Mouse (Mus musculus): ENCODE results near the gene Eloa.
A peak's percentile ranks its signal among the peaks of the same experiment; 100 is the strongest.

Gene Eloa

DNA sequence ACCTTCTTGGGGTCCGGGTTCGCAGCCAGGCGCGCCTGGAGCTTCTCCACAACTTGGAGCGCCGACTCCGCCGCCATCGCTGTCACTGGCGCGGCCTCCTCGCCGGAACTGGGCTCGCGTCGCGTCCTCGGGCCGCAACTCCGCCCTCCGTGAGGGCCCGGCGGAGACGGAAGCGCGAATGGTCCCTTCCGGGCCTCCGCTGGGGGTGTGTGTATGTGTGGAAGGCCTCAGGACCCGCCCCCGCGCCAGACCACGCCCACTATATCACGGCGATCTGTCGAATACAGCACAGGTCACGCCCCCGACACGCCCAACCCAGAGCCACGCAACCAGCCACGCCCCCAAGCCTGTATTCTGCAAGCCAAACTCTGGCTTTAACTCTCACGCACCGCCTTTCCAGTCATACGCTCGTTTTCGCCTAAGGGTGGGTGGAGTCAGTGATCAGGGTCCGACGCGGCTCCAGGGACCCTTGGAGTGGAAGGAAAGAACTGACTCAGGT, at the start of gene Eloa:
Eloa (minus strand) TSS at position 215 of the 499 bp plus-strand sequence.
- peak; percentile 100 for DNase-seq (ENCODE audit: low read depth, low spot score)

DNA sequence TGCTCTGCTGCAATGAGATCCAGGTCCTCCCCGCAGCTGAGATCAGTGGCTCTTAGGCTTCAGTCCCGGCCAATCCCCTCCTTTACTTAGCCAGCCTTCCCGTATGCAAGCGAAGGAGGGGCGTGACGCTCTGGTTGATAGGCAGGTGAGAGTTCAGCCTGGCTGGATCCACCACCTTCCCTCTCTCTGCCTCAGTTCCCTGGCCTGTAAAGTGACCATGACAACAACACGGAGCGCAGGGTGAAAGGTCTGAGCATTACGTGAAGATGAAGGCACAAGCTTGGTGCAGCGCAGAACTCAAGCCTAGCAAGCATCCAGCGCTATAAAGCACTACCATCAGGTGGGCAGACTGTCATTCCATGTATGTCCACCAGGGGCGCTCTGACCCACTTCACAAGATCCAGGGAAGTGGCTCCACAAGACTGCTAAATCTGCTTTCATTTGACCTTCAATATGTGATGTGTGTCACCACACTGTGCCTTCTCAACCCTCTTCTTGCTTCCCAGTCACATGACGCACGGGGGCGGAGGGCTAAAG, 49.7 kb upstream of the Eloa start:
- DNase-seq (ENCODE audit: low read depth, low spot score), result peak; percentile 90

DNA sequence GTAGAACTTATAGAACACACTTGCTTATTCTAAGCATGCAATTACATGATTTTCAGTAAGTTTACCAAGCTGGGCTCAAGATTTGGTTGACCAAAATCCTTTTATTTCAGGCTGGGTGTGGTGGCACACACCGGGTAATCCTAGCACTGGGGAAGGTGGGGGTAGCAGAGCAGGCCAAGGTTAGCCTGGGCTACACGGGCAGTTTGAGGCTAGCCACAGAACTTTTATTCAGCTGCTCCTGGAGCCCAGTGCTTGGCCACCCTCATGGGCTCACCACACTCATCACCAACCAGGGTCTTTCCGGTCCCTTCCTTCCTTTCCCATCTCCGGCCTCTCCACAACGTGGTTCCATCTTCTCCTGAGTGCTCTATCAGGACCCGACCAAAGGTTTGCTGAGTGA, 49.0 kb upstream of the Eloa start:
- no peak for DNase-seq (ENCODE audit: low read depth, low spot score)

DNA sequence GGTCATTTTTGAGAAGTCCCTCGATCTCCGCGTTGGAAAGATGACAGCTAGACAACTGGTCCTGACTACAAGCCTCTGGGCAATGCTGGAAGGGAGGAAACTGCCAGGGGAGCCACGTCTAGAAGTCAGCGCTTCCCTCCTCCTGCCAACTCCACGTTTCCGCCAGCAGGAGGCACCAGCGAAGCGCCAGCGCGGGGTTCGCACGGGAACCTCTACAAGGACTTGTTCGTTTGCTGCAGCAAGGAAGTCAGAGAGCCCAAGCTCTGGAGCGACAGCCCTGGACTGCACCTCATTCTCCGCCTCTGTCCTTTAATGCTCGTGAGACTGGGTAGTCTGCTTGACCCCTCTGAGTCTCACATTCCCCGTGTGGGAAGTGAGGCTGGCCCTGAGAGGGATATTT, 48.4 kb upstream of the Eloa start:
- DNase-seq (ENCODE audit: low read depth, low spot score), result peak; percentile 81

DNA sequence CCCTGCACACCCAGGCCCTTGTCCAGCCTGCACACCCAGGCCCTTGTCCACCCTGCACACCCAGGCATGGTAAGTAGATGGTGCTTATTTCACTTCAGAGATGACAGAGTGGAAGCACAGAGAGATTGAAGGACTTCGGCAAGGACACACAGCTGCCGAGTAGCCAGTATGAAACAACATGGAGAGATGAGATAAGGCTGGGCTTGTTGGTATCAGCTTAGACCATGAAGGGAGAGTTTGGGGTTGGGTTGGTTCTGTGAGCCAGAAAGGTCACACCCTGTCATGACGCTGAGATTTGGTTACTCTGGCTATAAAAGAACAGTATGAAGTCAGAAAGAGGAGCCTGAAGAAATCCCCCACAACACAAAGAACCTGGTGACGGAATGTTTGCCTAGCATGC, 47.8 kb upstream of the Eloa start:
- no peak for DNase-seq (ENCODE audit: low read depth, low spot score)

DNA sequence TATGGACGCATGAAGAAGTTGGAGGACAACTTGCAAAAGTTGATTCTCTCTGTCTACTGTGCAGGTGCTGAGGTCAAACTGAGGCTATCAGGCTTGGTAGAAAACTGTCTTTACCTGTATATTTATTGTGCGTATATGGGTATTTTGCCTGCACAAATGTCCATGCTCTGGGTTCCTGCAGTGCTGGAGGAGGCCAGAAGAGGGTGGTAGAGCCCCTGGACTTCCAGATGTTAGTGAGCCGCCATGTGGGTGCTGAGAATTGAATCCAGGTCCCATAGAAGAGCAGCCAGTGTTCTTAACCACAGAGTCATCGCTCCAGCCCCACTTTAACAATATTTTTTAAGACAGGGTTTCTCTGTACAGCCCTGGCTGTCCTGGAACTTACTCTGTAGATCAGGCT, 41.6 kb upstream of the Eloa start:
- DNase-seq (ENCODE audit: low read depth, low spot score), result peak; percentile 52

DNA sequence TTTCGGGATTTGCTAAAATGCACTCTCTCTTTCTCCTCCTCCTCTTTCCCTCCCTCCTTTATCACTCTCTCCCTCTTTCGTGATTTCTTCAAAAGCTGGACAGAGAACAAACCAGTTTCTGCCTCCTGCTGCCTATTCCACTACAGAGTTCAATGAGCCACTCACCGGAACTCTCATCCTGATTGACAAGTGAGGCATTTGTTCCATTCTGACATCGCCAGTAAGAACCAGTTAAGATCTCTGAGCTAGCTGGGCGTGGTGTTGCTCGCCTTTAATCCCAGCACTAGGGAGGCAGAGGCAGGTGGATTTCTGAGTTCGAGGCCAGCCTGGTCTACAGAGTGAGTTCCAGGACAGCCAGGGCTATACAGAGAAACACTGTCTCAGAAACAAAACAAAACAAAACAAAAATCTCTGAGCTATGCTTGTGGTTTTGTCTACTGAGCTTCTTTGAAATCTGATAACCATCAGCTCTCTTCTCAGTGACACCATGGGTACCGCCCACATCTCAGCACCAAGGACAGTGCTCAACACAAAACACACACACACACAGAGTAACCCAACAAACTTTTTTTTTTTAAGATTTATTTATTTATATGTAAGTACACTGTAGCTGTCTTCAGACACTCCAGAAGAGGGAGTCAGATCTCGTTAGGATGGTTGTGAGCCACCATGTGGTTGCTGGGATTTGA, 38.4 kb upstream of the Eloa start:
- DNase-seq (ENCODE audit: low read depth, low spot score), result peak; percentile 60

DNA sequence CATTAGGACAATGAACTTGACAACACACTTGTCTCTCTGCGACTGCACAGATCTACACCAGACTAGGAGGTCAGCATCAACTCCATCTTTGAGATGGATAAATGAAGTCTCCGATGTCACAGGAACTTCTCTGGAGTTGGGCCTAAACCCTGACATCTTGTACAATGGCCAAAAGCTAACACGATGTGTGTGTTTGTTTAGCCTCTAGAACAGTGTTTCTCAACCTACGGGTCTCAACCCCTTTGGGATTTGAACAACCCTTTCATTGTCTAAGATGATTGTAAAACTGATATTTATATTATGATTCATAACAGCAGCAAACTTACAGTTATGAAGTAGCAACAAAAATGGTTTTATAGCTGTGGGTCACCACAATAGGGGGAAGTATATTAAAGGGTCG, 36.4 kb upstream of the Eloa start:
- no peak for DNase-seq (ENCODE audit: low read depth, low spot score)

DNA sequence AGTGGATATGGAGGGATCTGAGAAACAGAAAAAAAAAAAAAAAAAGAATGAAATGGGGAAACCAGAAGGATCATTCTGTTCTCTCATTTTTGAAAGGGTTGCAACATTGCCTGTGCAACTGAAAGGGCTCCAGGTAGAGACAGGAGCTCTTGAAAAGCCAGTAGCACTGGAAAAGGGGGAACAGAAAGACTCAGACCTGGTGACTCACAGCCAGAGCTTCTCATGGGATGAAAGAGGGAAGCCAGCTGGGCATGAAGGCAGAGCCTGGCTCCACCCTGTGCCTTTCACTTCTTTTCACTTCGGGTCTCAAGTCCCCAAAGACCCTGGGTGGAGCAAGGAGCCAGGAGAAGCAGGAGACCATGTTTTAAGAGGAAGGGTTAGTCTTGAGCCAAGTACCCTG, 34.5 kb upstream of the Eloa start:
- no peak for DNase-seq (ENCODE audit: low read depth, low spot score)

DNA sequence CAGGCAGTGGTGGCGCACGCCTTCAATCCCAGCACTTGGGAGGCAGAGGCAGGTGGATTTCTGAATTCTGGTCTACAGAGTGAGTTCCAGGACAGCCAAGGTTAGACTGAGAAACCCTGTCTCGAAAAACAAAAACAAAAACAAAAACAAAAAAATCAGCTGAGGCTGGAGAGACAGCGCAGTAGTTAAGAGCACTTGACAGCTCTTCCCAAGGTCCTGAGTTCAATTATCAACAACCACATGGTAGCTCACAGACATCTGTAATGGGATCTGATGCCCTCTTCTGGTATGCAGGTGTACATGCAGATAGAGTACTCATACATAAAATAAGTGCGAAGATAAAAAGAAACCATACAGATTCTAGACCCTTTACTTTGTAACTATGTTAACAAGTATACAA, 32.3 kb upstream of the Eloa start:
- peak; percentile 66 for DNase-seq (ENCODE audit: low read depth, low spot score)

DNA sequence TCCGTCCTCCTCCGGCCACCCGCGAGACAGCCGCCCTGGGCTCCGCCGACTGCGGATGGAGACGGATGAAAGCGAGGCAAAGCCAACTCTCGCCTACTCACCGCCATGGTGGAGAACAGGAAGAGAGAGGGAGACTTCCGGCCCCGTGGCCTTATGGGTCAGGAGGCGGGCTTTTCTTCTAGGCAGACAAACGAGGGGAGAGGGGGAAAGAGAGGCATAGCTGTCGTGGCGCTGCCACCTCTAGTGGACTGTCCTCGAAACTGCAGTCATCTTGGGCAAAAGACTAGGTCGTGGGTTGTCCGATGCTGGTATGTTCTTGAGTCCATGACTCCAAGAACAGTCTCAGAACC, 31.7 kb upstream of the Eloa start, which contains the start of gene Rpl11:
Rpl11 (minus strand) TSS at position 182 of the 350 bp plus-strand sequence.
- DNase-seq (ENCODE audit: low read depth, low spot score), result peak; percentile 97

DNA sequence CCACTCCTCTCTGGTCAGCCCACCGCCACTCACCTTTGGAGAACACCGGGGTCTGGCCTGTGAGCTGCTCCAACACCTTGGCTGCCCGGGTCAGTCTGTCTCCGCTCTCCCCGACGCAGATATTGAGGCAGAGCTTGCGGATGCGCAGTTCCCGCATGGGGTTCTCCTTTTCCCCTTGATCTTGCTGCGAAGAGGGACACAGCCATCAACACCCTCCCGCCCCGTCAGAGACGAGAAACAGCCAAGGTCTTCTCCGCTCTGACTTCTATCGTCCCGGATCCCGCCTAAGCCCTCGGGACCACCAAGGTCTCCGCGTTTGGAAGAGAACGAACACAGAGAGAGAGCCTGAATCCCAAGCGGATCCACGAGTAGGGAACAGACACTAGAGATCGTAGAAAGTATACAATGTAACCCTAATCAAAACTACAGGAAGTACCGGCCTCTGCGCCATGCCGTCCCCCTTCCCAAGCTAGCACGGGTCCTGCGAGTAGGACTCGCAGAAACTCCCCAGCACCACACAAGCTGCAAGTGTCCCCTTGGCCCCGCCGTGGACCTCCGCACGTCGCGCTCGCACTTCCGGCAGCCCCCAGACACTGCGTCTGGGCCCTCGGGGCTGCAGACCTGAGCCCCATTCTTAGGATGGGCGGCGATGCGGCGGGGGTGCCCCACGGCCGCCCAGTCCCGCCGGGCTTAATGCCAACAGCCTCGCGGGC, 31.1 kb upstream of the Eloa start:
- no peak for DNase-seq (ENCODE audit: low read depth, low spot score)

DNA sequence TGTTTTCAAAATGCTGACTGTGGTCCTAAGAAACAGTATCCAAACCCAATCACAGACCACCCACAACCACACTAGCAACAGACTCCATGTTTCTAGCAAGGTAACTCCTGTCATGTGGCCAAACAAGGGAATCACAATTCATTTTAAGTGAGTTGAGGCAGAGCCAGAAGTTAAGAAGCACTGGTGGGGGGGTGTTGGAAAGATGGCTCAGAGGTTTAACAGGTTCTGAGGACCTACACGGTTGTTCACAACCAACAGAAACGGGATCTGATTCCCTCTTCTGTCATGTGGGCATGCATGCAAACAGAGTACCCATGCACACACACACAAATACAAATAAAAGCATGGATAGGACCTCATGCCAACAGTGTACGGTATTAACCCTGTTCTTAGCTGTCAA, 30.5 kb upstream of the Eloa start:
- DNase-seq (ENCODE audit: low read depth, low spot score), result peak; percentile 34

DNA sequence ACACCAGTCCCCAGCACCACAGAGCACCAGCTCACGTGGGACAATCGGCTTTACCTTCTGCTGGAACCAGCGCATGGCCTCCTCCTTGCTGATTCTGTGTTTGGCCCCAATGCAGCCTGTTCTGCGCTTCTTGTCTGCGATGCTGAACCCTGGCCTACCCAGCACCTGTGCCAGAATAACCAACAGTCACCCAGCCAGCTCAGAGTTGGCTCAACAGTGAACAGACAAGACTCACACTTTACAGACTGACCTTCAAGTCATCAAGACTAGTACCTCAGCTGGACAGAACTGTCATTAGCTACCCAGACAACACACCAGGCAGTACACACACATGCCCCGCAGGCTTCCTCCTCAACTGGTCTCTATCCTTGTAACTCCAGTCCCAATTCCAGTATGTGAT, 28.7 kb upstream of the Eloa start:
- DNase-seq (ENCODE audit: low read depth, low spot score), result no peak

DNA sequence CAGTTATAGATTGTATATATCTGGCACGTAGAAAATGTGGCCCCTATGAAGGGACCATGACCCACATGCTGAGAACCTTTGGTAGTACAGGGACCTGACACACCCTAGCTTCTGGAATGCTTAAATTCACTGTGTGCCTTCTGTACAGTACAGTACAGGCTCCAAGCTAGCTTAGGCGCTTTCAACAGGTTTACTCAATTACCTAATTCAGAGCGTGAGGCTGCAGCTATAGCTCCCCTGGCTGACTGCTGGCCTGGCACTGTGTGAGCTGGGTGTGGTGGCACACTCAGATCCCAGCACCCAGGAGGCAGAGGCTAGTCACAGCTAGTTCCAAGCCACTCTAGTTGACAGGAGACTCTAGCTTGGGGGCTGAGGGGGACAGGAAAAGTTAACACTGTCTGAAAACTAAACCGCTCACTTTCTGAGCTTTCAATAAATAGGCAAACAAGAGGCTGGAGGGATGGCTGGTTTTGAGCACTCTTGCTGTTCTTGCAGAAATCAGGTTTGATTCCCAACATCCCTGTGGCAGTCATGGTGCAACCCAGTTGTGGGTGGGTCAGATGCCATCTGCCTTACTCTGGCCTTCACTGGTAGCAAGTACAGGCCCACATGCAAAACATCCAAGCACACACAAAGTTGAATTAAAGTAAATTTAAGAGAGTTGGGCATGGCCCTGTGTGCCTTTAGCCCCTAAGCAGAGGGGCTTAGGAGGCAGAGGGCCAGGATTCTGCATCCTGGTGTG, 26.9 kb upstream of the Eloa start:
- DNase-seq (ENCODE audit: low read depth, low spot score), result peak; percentile 81

DNA sequence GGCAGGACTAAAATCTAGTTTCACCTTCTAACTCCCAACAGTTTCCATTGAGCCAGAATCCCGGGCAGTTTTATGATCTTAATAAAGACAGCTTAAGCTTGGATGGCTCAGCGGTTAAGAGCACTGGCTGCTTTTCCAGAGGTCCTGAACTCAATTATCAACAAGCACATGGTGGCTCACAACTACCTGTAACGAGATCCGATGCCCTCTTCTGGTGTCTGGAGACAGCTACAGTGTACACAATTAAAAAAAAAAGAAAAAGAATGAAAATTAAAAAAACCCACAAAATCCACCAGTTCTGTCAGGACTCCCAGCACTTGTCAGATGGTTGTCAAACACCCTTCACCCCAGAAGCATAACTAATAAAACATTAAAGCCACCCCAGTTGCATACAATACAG, 26.1 kb upstream of the Eloa start:
- DNase-seq (ENCODE audit: low read depth, low spot score), result peak; percentile 30

DNA sequence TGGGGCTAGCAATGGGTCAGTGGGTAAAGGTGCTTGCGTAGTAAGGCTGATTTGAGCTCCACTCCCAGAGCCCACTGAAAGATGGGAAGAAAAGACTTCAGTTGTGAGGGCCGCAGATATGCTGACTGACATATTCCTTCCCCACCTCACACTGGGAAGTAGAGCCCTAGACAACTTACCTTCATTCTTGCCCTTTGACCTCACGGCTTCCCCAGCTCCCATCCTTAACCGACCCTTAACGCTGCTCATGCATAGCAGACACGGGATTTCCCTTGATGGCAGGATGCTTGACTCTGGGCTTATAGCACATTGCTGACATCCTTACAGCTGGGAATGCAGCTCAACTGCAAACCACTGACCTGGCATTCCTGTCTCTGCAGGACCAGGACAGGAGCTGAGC, 25.3 kb upstream of the Eloa start:
- no peak for DNase-seq (ENCODE audit: low read depth, low spot score)

DNA sequence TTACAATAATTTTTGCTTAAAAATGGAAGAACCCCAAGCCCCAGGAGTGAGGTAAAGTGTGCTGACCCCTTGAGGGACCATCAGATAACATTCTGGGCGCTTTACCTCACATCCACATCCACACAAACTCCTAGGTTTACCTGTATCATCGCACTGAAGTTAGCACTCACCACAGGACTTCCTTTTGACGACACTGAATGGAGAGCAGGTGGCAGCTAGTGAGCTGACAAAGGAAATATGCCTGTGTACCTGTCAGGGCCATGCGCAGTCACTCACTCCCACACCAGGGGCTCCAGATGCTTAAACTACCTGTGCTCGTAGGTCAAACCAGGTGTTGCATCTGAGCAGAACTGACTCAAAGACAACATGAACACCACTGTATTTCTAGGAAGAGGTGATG, 23.5 kb upstream of the Eloa start:
- no peak for DNase-seq (ENCODE audit: low read depth, low spot score)

DNA sequence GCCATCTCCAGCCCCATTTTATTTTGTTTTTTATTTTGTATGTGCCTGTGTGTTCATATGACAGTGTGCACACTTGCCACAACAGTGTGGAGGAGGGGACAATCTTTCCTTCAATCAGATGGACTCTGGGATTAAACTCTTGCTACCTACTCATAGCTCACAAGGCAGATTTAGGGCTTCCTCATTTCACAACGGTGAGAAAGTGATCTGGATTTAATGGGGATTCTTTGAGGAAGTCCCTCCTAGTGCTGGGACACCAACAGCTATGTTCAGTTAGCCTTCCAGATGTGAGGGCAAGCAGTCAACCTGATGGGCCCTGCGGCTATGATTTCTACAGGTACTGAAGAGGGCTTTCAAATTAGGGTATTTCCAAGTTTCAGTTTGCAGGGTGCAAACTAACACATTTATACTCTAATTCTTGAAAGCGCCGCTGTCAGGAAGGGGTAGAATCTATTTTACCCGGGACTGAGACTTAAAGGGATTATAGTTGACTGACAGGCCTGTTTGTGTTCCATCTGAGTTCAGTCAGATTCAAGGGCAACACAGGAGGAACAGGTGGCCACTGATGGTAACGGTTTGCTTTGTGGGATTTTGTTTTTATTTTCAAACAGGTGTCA, 22.3 kb upstream of the Eloa start:
- DNase-seq (ENCODE audit: low read depth, low spot score), result no peak

DNA sequence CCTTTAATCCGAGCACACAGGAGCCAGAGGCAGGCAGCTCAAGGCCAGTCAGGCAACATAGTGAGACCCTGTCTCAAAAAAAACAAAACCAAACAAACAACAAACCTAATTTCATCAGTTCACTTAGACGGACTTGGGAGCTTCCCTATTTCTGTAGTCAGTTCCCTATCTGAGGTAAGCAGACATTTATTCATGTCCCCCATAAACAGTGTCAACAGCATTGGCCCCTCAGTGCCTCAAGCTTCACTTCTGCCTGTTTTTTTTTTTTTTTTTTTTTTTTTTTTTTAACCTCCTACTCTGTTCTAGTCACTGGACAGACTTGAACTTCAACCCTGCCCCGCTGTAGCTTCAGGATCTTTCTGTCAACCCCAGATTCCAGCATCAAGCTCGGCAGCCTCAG, 13.5 kb upstream of the Eloa start:
- no peak for DNase-seq (ENCODE audit: low read depth, low spot score)

DNA sequence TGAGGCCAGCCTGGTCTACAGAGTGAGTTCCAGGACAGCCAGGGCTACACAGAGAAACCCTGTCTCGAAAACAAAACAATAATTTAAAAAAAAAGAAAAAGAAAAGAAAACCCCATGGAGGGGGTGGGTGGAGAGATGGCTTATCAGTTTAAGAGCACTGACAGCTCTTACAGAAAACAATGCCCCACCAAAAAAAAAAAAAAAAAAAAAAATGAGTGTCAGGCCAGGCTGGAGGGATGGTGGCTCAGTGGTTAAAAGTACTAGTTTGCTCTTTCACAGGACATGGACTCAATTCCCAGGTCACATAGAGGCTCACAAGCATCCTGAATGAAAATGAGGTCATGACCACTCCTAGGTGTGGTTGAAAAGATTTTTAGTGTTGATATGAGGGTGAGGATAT, 11.7 kb upstream of the Eloa start:
- DNase-seq (ENCODE audit: low read depth, low spot score), result no peak

All from ZHBTc4 (cell line).